Comparison of ENCODE assay signal across 8 mouse cellular contexts in the genomic region with DNA sequence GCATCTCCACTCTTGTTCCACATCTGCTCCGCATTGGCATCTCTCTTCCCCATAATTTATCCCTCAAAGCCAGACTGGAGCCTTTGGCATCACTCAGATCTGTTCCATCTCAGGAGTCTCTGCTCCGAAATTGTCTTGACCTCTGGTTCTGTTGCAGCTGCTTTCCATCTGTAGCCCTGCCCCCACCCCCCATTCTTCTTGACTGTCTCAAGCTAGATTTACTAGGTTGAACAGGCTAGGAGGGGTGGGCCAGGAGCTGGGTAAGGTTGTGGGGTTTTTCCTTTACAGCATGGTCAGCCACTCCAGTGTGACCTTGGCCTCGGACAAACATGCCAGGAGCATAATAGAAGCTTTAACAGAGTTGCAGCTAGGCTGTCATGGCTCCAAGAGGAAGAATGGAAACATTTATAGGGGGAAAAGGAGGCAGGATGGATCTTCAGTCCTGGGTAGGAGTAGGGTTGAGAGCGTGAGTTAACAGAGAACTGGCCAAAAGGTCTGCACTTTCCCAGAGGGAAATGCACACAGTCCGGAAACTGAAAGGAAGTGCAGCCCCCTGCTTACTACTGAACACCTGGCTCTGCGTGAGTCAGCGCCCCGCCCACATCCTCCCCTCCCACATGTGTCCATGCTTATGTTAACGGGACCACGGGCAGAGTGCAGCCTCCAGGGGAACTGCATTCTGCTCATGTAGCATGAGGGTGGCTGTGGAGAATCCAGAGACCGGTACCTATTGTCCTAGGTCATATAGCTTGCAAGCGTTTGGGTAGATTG. TPM values are rescaled to one million over a fixed set of nuclear protein-coding genes. Genes with fewer than 3 reads are reported as not detected.
DNase-seq lines count a peak whose midpoint lies in the region; ATAC-seq and TF ChIP-seq lines count a peak whose summit lies in the region.

No protein-coding gene starts in this region.

- no peak for DNase-seq in gastrocnemius, adult 2 months
- DNase-seq in gastrocnemius, adult 8-10 months (ENCODE audit: low spot score in 2 of 2), result no peak
- DNase-seq in 416B (ENCODE audit: low read depth), result peak; percentile 6
- peak; percentile 35 for DNase-seq in embryo, embryonic 9.5 days (ENCODE audit: extremely low spot score)
- peak; percentile 68 for DNase-seq in limb, embryonic 10.5 days (ENCODE audit: low spot score)
- DNase-seq in cerebellum, postnatal 4 days (ENCODE audit: low spot score in 2 of 2), result no peak
- no peak for DNase-seq in forebrain, postnatal 0 days
- DNase-seq in urinary bladder, postnatal 4 days (ENCODE audit: low spot score in 2 of 2), result no peak

- intact Hi-C loops in gastrocnemius, adult 2 months (cut with DNase I), result no loop called here

- TF ChIP-seq CTCF in gastrocnemius, adult 2 months (IDR thresholded peaks at IDR 0.05), result no peak
- no peak for TF ChIP-seq CTCF in forebrain, postnatal 0 days (IDR thresholded peaks at IDR 0.05; ENCODE audit: low read depth)

- no peak overlapping the region for H3K4me2 ChIP-seq in forebrain, postnatal 0 days (ENCODE audit: low read depth)

- WGBS in limb, embryonic 10.5 days, result 27% methylated on average over 12 of the region's 12 CpGs
- WGBS in forebrain, postnatal 0 days, result 81% methylated on average over 12 of the region's 12 CpGs

- H3K36me3 ChIP-seq in limb, embryonic 10.5 days, result no peaks in the 10 kb centered on the region
- H3K36me3 ChIP-seq in forebrain, postnatal 0 days (ENCODE audit: insufficient read depth), result no peaks in the 10 kb centered on the region

- H3K27me3 ChIP-seq in limb, embryonic 10.5 days (ENCODE audit: low read depth, poor library complexity, severe bottlenecking), result no peaks in the 10 kb centered on the region
- H3K27me3 ChIP-seq in forebrain, postnatal 0 days (ENCODE audit: insufficient read depth, low read length), result no peaks in the 10 kb centered on the region

- peak overlapping the region; percentile 5; the same call in 1 of the 2 replicates for H3K4me3 ChIP-seq in gastrocnemius, adult 2 months
- H3K4me3 ChIP-seq in limb, embryonic 10.5 days, result peak overlapping the region; percentile 11; the same call in 1 of the 2 replicates
- H3K4me3 ChIP-seq in forebrain, postnatal 0 days (ENCODE audit: low read depth, low read length), result no peak overlapping the region

- peaks cover 26% of the 10 kb centered on the region for H3K4me1 ChIP-seq in limb, embryonic 10.5 days
- H3K4me1 ChIP-seq in forebrain, postnatal 0 days (ENCODE audit: insufficient read depth), result no peaks in the 10 kb centered on the region

- ATAC-seq in forebrain, postnatal 0 days, result no peak

- H3K9me3 ChIP-seq in limb, embryonic 10.5 days (replicated peaks), result no peaks in the 10 kb centered on the region
- no peaks in the 10 kb centered on the region for H3K9me3 ChIP-seq in forebrain, postnatal 0 days (ENCODE audit: low read length)

- no peak overlapping the region for H3K9ac ChIP-seq in forebrain, postnatal 0 days

- H3K27ac ChIP-seq in gastrocnemius, adult 2 months, result no peak overlapping the region
- peak overlapping the region; percentile 74 for H3K27ac ChIP-seq in limb, embryonic 10.5 days
- H3K27ac ChIP-seq in forebrain, postnatal 0 days (ENCODE audit: low read depth, low read length), result no peak overlapping the region

RNA-seq across cellular contexts. Expression of gene Sh3gl3, which starts 30.6 kb away (rescaled TPM):
- under 1 TPM; 0.41 to 0.47 TPM for total RNA-seq in gastrocnemius, adult 2 months (2021)
- under 1 TPM in 2 of 4 experiments, not detected in 2; 0.27 to 0.82 TPM for total RNA-seq in gastrocnemius, adult 8-10 months (2022)
- polyA plus RNA-seq in limb, embryonic 10.5 days (2016; fragmentation: Nextera tagmentation; extraction: Ambion mirVana), result 11.1 and 15.6 TPM in 2 replicates
- 72.2 and 75.3 TPM in 2 replicates for total RNA-seq in forebrain, postnatal 0 days (2014; rRNA removed)
- polyA plus RNA-seq in forebrain, postnatal 0 days (2015; fragmentation: Nextera tagmentation; extraction: Ambion mirVana), result 89.4 and 101 TPM in 2 replicates

Comparison
In these comparisons a context has a peak if more than half of its experiments do, and no peak if none do; other contexts are left out.
1. DNase-seq: peak in 416B (single experiment), embryo, embryonic 9.5 days (single experiment) and limb, embryonic 10.5 days (single experiment); none in gastrocnemius, adult 2 months (single experiment), gastrocnemius, adult 8-10 months (0 of 2), cerebellum, postnatal 4 days (0 of 2), forebrain, postnatal 0 days (single experiment) and urinary bladder, postnatal 4 days (0 of 2).
2. RNA of gene Sh3gl3, which starts 30.6 kb away (total RNA-seq): 72.2 to 75.3 TPM in forebrain, postnatal 0 days; 0.41 to 0.47 TPM in gastrocnemius, adult 2 months and 0.27 to 0.82 TPM in gastrocnemius, adult 8-10 months; every median in the first group is over 10 times any median in the second.